Mouse (Mus musculus): Measurements from ENCODE around the gene Prpf8.

Gene Prpf8

GRCm38 (mm10) chr11:75532340-75533277, 46.0 kb downstream of the Prpf8 start:
- DNase-seq (ENCODE audit: low spot score in 2 of 2): no peak

DNA sequence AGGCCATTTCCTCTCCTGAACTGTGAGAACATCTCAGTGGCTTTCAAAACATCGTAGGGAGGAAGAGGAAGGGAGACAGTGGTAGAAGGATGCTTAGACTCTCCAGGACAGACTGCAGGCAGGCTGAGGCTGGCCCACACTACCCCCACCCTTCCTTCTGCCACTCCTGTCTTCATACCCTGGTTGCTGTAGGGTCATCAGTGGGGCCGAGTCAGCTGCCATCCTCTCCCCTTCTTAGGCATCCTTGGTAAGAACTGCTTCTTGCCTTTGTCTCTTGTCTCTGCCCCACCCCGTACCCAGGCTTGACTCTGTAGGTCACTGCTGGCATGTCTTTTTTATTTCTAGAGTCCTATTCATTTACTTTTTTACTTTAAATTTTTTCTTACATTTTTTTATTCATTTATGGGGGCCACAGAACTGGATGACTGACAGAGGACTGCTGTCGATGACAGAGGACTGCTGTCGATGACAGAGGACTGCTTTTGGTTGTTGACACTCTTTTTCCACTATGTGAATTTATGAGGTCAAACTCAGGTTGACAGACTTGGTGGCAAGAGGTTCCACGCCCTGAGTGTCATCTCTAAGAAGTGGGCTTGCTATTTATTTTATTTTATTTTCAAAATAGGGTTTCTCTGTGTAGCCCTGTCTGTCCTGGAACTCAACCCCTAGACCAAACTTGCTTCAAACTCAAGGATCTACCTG, 46.8 kb downstream of the Prpf8 start:
- no peak for DNase-seq (ENCODE audit: low spot score in 2 of 2)

DNA sequence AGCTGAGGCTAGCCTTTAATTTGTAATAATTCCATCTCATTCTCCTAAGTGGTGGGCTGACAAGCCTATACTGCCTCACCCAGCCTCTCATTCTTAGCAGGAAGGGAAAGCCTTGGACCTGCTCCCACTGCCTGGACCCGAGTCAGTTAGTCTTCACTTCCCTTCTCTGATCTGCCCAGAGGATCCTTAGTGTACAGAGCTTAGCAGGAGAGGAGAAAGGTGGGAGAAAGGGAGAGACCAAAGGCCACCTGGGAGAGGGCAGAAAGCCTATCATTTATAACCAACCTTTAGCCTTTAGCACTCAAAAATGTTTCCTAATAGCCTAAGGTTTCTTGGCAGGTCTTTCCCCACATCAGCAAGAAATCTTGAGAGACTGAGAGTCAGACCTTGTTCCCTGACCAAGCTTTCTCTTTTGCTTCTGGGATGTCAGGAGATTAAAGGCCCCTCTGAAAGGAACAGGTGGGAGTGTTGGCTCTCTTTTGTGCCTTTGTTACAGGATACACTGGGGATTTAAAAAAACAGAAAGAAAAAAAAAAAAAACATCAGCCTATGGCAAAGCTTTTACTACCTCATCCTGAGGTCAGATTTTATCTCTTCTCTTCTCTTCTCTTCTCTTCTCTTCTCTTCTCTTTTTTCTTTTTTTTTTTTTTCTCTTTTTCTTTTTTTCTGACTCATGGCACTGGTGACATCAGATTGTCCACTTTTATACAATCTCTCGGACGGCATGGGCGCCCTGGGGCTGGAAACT, 47.8 kb downstream of the Prpf8 start:
- DNase-seq (ENCODE audit: low spot score in 2 of 2): no peak

- no peak for DNase-seq (ENCODE audit: low spot score in 2 of 2)
These were observed 48.6 kb downstream of the Prpf8 start for GRCm38 (mm10) chr11:75535106-75535795.

GRCm38 (mm10) chr11:75536255-75537024, 49.8 kb downstream of the Prpf8 start:
- no peak for DNase-seq (ENCODE audit: low spot score in 2 of 2)

DNA sequence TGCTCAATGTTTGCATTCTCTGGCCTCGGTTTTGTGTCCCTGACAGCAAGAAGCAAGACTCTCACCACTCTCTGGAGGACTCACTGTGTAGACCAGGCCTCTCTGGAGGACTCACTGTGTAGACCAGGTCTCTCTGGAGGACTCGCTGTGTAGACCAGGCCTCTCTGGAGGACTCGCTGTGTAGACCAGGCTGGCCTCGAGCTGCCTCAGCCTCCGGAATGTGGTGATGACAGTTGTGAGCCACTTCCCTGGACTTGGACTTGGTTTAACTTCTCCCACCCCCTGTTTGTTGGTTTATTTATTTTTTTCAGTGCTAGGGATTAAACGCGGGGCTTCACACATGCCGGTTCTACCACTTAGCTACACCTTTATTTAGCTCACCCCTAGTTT, 50.4 kb downstream of the Prpf8 start:
- no peak for DNase-seq (ENCODE audit: low spot score in 2 of 2)

GRCm38 (mm10) chr11:75537491-75538183, 51.0 kb downstream of the Prpf8 start:
- DNase-seq (ENCODE audit: low spot score in 2 of 2): peak in 1 of 2 experiments; percentile 49

GRCm38 (mm10) chr11:75538184-75538969, 51.8 kb downstream of the Prpf8 start:
- DNase-seq (ENCODE audit: low spot score in 2 of 2): no peak

- DNase-seq (ENCODE audit: low spot score in 2 of 2): no peak
These were observed 52.3 kb downstream of the Prpf8 start for GRCm38 (mm10) chr11:75538970-75539299.

DNA sequence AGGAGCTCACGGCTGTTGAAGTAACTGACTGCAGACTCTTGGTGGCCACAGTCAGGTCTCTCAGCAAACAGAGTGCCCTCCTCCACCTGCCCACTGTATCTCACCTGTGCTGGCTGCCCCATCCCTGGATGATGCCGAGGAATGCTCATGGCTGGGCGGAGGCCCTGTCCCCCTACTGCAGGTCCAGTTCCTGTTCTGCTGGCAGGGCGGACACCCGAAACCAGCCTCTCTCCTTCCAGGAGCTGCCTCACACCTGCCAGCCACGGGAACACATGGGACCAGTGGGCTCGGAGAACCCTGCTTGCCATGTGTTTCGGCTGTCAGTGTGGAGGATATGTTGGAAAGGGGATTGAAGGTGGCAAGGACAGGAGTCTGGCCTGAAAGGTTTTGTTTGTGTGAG, 53.6 kb downstream of the Prpf8 start:
- no peak for DNase-seq (ENCODE audit: low spot score in 2 of 2)

DNA sequence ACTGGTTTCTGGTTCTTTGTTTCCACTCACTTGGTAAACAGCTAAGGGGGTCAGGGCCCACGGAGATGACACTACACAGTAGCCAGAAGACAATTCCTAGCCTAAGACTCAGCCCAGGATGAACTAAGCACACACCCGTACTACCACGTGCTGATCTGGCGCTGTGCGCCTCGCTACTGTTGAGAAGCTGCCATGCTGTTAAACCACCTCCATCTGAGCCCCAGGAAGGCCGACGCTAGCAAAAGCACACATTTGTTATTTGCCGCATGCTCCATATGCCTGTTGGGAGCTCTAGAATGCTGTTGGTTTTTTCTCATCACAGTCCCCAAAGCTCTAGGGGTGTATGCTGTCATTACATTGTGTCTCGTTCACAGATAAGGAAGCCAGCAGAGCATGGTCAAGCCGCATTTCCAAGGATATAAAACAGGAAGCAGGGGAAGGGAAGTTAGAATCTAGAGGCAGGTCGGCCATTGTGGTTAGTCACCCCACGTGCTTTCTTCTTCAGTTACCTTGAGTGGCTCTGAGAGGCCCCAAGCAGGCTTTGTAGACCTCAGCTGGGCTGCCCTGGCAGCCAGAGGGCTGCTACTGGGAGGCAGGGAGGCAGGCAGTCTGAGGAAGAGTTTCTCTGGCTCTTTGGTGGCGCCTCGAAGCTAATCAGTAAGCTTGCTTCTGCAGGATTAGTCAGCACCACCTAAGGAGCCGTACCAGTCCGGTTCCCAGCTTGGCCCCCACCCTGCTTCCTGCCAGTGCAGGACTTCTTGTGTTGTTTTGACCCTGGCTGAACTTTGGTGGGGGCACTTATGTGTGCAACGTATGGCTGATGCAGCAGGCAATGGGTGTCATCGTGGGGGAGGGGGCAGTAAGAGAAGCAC, 54.3 kb downstream of the Prpf8 start:
- no peak for DNase-seq (ENCODE audit: low spot score in 2 of 2)

- no peak for DNase-seq (ENCODE audit: low spot score in 2 of 2)
These were observed 58.1 kb downstream of the Prpf8 start for GRCm38 (mm10) chr11:75544713-75545112.

DNA sequence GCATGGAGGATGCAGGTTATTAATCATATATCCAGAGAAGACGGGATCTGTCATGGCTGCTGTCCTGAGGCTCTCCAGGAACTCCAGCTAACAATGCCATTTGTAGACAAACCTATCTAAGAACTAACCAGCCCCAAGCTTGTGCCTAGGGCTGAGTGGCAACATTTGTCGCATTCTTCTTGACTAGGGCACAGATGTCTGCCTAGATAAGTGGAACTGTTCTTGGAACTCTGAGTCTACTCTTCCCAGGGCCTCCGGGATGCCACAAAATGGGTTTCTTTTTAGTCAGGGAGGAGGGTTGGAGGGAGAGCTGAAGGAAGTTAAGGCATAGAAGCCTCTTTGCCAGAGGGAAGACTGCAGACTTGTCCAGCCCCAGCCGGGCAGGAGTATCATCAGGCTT, 59.4 kb downstream of the Prpf8 start:
- no peak for DNase-seq (ENCODE audit: low spot score in 2 of 2)

DNA sequence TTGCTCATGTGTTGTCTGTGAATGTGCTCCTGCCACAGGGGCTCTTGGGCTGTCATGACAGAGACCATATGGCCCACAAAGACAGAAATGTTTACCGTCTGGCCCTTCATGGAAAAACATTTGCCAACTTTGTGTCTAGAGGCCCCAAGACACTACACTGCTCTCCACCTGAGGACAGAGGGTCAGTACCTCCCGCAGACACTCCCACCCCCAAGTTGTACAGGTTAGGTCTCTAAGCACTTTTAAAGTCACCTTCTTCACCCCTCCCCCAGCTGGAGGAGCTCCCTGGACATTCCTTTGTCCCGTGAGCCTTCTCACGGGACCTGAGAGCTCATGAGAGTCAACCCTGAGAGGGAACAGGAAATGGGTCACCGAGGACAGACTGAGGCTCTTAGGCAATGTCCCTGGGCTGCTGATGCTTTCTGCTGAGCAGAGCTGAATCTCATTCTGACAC, 63.1 kb downstream of the Prpf8 start:
- DNase-seq (ENCODE audit: low spot score in 2 of 2): peak; percentile 42 to 54

DNA sequence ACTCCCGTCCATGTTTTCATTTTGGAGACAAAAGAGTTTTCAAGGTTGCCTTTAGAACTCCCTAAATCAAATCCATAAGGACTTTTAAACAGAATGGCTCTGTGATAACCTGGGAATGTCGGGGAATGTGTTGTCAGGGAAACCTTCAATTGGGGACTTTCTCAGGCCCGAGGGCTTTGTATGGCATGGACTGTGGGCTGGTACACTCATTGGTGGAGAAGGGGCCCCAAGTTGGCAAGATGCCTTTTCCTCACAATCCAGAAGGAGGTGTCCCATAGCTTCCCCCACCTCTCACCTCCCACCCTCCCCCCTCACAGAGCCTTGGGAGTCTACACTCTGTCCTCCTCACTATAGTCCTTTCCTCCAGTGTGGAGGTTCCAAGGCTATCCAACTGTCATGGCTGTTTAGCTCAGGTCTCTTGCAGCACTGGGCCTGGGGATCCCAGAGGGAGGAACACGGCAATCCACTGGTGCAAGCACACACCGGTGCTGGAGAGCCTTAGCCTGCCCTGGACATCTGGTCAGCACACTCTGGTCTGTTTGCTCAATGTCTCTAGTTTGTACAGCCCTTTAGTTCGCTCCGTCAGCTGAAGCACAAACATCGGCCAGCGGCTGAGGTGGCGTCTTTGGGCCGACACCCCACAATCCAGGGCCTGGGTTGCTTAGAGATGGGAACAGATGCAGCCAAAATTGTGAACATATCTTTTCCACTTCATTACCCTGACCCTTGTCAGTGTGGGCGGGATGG, 63.8 kb downstream of the Prpf8 start:
- DNase-seq (ENCODE audit: low spot score in 2 of 2): peak; percentile 66 to 76

DNA sequence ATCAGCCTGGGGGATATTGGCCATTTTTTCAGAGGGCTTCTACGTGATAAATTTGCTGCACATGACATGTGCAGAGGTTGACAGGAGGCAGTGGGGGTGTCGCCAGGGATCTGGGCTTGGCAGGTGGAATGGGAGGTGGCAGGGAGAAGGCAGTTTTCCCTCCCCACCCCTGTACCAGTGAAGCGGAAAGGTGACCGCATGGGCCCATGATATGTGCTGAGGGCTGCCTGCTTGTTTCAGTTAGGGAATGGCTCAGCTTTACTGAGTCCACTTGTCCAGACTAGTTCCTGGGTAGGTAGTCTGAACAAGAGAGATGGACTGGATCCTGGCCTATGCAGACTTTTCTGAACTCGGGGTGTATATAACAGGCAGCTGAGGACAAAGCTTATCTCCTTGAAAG, 64.7 kb downstream of the Prpf8 start:
- DNase-seq (ENCODE audit: low spot score in 2 of 2): no peak

- DNase-seq (ENCODE audit: low spot score in 2 of 2): peak; percentile 81 to 82
These were observed 65.4 kb downstream of the Prpf8 start for GRCm38 (mm10) chr11:75551961-75552441.
